Mouse (Mus musculus) lung, postnatal 10 days (tissue): ENCODE measurements around the gene Dclk1.

ENCODE experiments used
- DNase-seq: peaks from one replicate; pipeline ENCODE4 v3.0.0; 2021

The Dclk1 gene

GRCm38 (mm10) chr3:55266091-55266490, 23.9 kb downstream of the Dclk1 start:
- no peak for DNase-seq

- DNase-seq, result no peak
Observed at GRCm38 (mm10) chr3:55269802-55270201, 27.6 kb downstream of the Dclk1 start.

- no peak for DNase-seq
Observed at GRCm38 (mm10) chr3:55270345-55270744, 28.2 kb downstream of the Dclk1 start.

GRCm38 (mm10) chr3:55270920-55271319, 28.8 kb downstream of the Dclk1 start:
- DNase-seq, result no peak

- no peak for DNase-seq
Observed at GRCm38 (mm10) chr3:55272536-55272935, 30.4 kb downstream of the Dclk1 start.

GRCm38 (mm10) chr3:55276446-55276845, 34.3 kb downstream of the Dclk1 start:
- no peak for DNase-seq

- DNase-seq, result no peak
Observed at GRCm38 (mm10) chr3:55276851-55277250, 34.7 kb downstream of the Dclk1 start.

- DNase-seq, result no peak
Observed at GRCm38 (mm10) chr3:55277829-55278228, 35.7 kb downstream of the Dclk1 start.

- no peak for DNase-seq
Observed at GRCm38 (mm10) chr3:55279923-55280322, 37.8 kb downstream of the Dclk1 start.

GRCm38 (mm10) chr3:55280471-55280870, 38.3 kb downstream of the Dclk1 start:
- no peak for DNase-seq

- peak; percentile 16 for DNase-seq
Observed at GRCm38 (mm10) chr3:55284215-55284614, 42.1 kb downstream of the Dclk1 start.

- no peak for DNase-seq
Observed at GRCm38 (mm10) chr3:55288726-55289125, 46.6 kb downstream of the Dclk1 start.

GRCm38 (mm10) chr3:55291964-55292363, 49.8 kb downstream of the Dclk1 start:
- no peak for DNase-seq

GRCm38 (mm10) chr3:55292783-55293430, 50.7 kb downstream of the Dclk1 start:
- no peak for DNase-seq

GRCm38 (mm10) chr3:55305653-55306052, 63.5 kb downstream of the Dclk1 start:
- no peak for DNase-seq

GRCm38 (mm10) chr3:55307553-55308177, 65.5 kb downstream of the Dclk1 start:
- peak; percentile 38 for DNase-seq

GRCm38 (mm10) chr3:55309961-55310360, 67.8 kb downstream of the Dclk1 start:
- DNase-seq, result peak; percentile 12

GRCm38 (mm10) chr3:55315827-55316226, 73.7 kb downstream of the Dclk1 start:
- DNase-seq, result no peak

GRCm38 (mm10) chr3:55318021-55318420, 75.9 kb downstream of the Dclk1 start:
- DNase-seq, result no peak

- no peak for DNase-seq
Observed at GRCm38 (mm10) chr3:55320572-55320971, 78.4 kb downstream of the Dclk1 start.

GRCm38 (mm10) chr3:55324029-55324428, 81.9 kb downstream of the Dclk1 start:
- no peak for DNase-seq

- DNase-seq, result no peak
Observed at GRCm38 (mm10) chr3:55330496-55330895, 88.3 kb downstream of the Dclk1 start.

GRCm38 (mm10) chr3:55331694-55332093, 89.5 kb downstream of the Dclk1 start:
- no peak for DNase-seq

- no peak for DNase-seq
Observed at GRCm38 (mm10) chr3:55333511-55333910, 91.3 kb downstream of the Dclk1 start.

GRCm38 (mm10) chr3:55336895-55337294, 94.7 kb downstream of the Dclk1 start:
- peak; percentile 72 for DNase-seq
